Mouse (Mus musculus) myocyte (in vitro differentiated cells): ENCODE data around the gene Ugt2b38.

Experiments used
- CEBPB ChIP-seq: IDR thresholded peaks from 2 replicates; pipeline ENCODE4 v1.6.1; 2011; ENCODE audit warnings: mild to moderate bottlenecking, moderate library complexity; ENCODE audit not compliant: poor library complexity, insufficient read depth, severe bottlenecking
- E2F4 ChIP-seq: IDR thresholded peaks from one replicate; pipeline ENCODE4 v1.6.1; 2011; ENCODE audit warnings: mild to moderate bottlenecking, control low read depth, moderate library complexity; ENCODE audit not compliant: insufficient read depth
- MAX ChIP-seq: IDR thresholded peaks from one replicate; pipeline ENCODE4 v1.6.1; 2011; ENCODE audit warnings: low read depth, mild to moderate bottlenecking, control low read depth
- MYOD1 ChIP-seq, 3 experiments: IDR thresholded peaks; one replicate each; pipeline ENCODE4 v1.6.1; 2011; ENCODE audit warnings: control low read depth in 2 of 3, low read depth in 2 of 3, mild to moderate bottlenecking in 2 of 3, moderate library complexity in 1 of 3; ENCODE audit not compliant: insufficient read length in 2 of 3, control insufficient read depth in 1 of 3
- MYOG ChIP-seq, 3 experiments: IDR thresholded peaks; one replicate each; pipeline ENCODE4 v1.6.1; 2011; ENCODE audit warnings: control low read depth in 2 of 3, low read depth in 2 of 3, mild to moderate bottlenecking in 2 of 3; ENCODE audit not compliant: insufficient read length in 2 of 3, control insufficient read depth in 1 of 3, insufficient read depth in 1 of 3
- POLR2A ChIP-seq: IDR thresholded peaks from one replicate; pipeline ENCODE4 v1.6.1; 2011; ENCODE audit warnings: low read depth, mild to moderate bottlenecking, control low read depth, moderate library complexity; ENCODE audit not compliant: insufficient read length
- POLR2AphosphoS2 ChIP-seq: IDR thresholded peaks from one replicate; pipeline ENCODE4 v1.6.1; 2011; ENCODE audit warnings: low read depth, control low read depth; ENCODE audit not compliant: insufficient read length
- REST ChIP-seq: IDR thresholded peaks from one replicate; pipeline ENCODE4 v1.6.1; 2011; ENCODE audit warnings: mild to moderate bottlenecking, control low read depth, moderate library complexity; ENCODE audit not compliant: insufficient read depth, insufficient read length
- SRF ChIP-seq: IDR thresholded peaks from one replicate; pipeline ENCODE4 v1.6.1; 2011; ENCODE audit warnings: low read depth; ENCODE audit not compliant: control insufficient read depth, insufficient read length
- TCF12 ChIP-seq: IDR thresholded peaks from one replicate; pipeline ENCODE4 v1.6.1; 2011; ENCODE audit warnings: mild to moderate bottlenecking, control low read depth; ENCODE audit not compliant: poor library complexity, insufficient read depth, severe bottlenecking
- TCF3 ChIP-seq: IDR thresholded peaks from one replicate; pipeline ENCODE4 v1.6.1; 2011; ENCODE audit warnings: low read depth, control low read depth; ENCODE audit not compliant: insufficient read length
- USF1 ChIP-seq: IDR thresholded peaks from one replicate; pipeline ENCODE4 v1.6.1; 2011; ENCODE audit warnings: low read depth, mild to moderate bottlenecking, control low read depth, moderate library complexity

DNA sequence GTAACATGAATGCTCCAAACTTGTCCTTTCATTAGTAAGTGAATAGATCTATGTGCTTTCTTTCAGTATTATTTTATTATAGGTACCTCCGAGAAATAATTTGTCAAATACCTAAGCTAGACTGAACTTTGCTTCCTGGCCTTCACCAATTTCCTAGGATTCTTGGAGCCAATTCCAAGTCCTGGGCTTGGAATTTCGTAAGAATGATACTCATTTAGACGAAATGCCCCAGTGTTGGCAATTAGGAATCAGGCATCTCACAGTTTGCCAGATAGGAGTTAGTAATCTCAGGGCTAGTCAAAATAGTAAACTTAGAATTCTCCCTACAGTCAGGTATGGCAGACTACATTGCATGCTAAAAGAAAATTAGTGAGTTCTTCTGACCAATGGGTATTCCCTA lies 1.7 kb upstream of the Ugt2b38 start:
- TF ChIP-seq MYOG (IDR thresholded peaks at IDR 0.05; ENCODE audit: control insufficient read depth in 1 of 3, insufficient read depth in 1 of 3, insufficient read length in 2 of 3, low read depth in 2 of 3) = no peak
- no peak for TF ChIP-seq MAX
- TF ChIP-seq USF1 = no peak
- TF ChIP-seq POLR2A = no peak
- TF ChIP-seq REST = no peak
- no peak for TF ChIP-seq E2F4
- TF ChIP-seq MYOD1 (IDR thresholded peaks at IDR 0.05; ENCODE audit: control insufficient read depth in 1 of 3, insufficient read length in 2 of 3, low read depth in 2 of 3) = no peak
- TF ChIP-seq CEBPB = no peak
- TF ChIP-seq TCF12 = no peak
- TF ChIP-seq POLR2AphosphoS2 = no peak
- no peak for TF ChIP-seq TCF3
- no peak for TF ChIP-seq SRF
